Mouse (Mus musculus): ENCODE results near the gene Dlgap1.

DNA sequence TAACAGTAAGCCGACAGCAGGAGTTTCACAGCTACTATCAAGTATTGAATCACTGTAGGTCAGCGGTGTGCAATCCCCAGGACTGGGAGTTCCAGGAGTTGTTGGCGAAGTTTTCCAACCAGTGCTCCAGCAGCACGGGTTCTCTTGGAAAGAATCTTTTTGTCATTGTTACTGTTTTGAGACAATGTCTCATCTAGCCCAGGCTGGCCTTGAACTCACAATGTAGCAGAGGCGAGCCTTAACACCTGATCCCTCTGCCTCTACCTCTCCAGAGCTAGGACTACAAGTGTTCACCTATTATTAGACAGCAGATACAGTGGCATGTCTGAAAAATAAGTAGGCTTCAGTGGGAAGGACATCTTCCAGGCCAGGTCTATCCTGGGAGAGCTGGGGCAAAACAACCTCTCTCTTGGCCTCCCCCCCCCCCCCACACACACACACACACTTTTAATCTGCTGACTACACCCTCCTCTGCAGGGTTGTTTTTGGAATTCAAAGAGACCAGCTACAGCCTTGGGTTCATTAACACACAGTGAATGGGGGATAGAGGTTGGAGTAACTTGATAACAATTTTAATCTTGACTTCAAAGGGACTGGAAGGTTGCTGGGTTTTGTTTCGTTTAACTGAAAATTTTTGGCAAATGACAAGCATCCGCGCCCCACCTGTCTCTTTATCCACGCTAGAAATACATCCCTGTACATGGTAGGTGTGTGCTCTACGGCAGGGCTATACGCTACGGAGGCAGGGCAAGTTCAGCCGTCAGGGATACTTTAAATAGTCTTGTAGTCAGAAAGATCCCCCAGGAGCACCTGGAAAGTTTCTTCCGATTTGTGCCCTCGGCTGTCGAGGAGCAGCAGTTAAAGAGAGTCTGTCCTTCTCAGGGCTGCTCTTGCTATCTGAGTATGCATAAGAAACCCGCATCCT is 781.6 kb downstream of the Dlgap1 start:
- TF ChIP-seq CTCF (IDR thresholded peaks at IDR 0.05; ENCODE audit: extremely low read depth, insufficient read depth, low read length) = no peak
- no peak for TF ChIP-seq POLR2A (IDR thresholded peaks at IDR 0.05; ENCODE audit: extremely low read depth, insufficient read depth, low read length)
